Mouse (Mus musculus) hindbrain, embryonic 14.5 days (tissue): ENCODE results near the gene Dbr1. TPM values are rescaled to one million over a fixed set of nuclear protein-coding genes. Genes with fewer than 3 reads are reported as not detected.

Experiments
- ATAC-seq: fragments of 200-750 bp; cut with Nextera tagmentation; 2 replicates; pipeline ENCODE4 v1.8.0; 2017; ENCODE audit warnings: moderate number of reproducible peaks, mild to moderate bottlenecking, moderate TSS enrichment, moderate library complexity; ENCODE audit not compliant: low FRiP score
- DNase-seq: peaks from one replicate; pipeline ENCODE4 v3.0.0-alpha.2; 2015; ENCODE audit warnings: low spot score
- H3K27ac ChIP-seq: fragments of 300-500 bp; sonication (generic); 2 replicates; pipeline ENCODE4 v1.5.1; 2014; ENCODE audit warnings: mild to moderate bottlenecking, moderate library complexity
- H3K27me3 ChIP-seq: fragments of 300-500 bp; sonication (generic); 2 replicates; pipeline ENCODE4 v1.6.1; 2014; ENCODE audit warnings: mild to moderate bottlenecking, low read length, mixed read lengths; ENCODE audit not compliant: control insufficient read depth, insufficient read depth
- H3K36me3 ChIP-seq: fragments of 300-500 bp; sonication (generic); replicated peaks from 2 replicates; pipeline ENCODE4 v1.6.1; 2014; ENCODE audit not compliant: control insufficient read depth, insufficient read depth
- H3K4me1 ChIP-seq: fragments of 300-500 bp; sonication (generic); replicated peaks from 2 replicates; pipeline ENCODE4 v1.6.1; 2014; ENCODE audit warnings: antibody characterized with exemption, low read length, mixed read lengths; ENCODE audit not compliant: control insufficient read depth, insufficient read depth
- H3K4me2 ChIP-seq: fragments of 300-500 bp; sonication (generic); replicated peaks from 2 replicates; pipeline ENCODE4 v1.6.1; 2014; ENCODE audit warnings: mild to moderate bottlenecking, moderate library complexity
- H3K4me3 ChIP-seq: fragments of 300-500 bp; sonication (generic); replicated peaks from 2 replicates; pipeline ENCODE4 v1.5.1; 2014; ENCODE audit warnings: mild to moderate bottlenecking, low read length
- H3K9ac ChIP-seq: fragments of 300-500 bp; sonication (generic); 2 replicates; pipeline ENCODE4 v1.6.1; 2014
- H3K9me3 ChIP-seq: fragments of 300-500 bp; sonication (generic); 2 replicates; pipeline ENCODE4 v1.6.1; 2016; ENCODE audit warnings: low read length; ENCODE audit not compliant: control insufficient read depth
- WGBS: fragments of 180-500 bp; shearing (Covaris S2); extraction: QIAGEN DNeasy Blood & Tissue Kit; methylation state at CpG from one replicate; pipeline ENCODE4 v1.1.7; 2014; 5-methylcytosine and 5-hydroxymethylcytosine counted together
- polyA plus RNA-seq: library from polyadenylated mRNA; unstranded; fragments of >200 nt; fragmentation: Nextera tagmentation; extraction: Ambion mirVana; gene quantifications from 2 replicates; pipeline ENCODE4 v1.2.1, GENCODE M21; 2014

Gene Dbr1
- polyA plus RNA-seq, result 22.1 and 23.7 TPM in 2 replicates

DNA sequence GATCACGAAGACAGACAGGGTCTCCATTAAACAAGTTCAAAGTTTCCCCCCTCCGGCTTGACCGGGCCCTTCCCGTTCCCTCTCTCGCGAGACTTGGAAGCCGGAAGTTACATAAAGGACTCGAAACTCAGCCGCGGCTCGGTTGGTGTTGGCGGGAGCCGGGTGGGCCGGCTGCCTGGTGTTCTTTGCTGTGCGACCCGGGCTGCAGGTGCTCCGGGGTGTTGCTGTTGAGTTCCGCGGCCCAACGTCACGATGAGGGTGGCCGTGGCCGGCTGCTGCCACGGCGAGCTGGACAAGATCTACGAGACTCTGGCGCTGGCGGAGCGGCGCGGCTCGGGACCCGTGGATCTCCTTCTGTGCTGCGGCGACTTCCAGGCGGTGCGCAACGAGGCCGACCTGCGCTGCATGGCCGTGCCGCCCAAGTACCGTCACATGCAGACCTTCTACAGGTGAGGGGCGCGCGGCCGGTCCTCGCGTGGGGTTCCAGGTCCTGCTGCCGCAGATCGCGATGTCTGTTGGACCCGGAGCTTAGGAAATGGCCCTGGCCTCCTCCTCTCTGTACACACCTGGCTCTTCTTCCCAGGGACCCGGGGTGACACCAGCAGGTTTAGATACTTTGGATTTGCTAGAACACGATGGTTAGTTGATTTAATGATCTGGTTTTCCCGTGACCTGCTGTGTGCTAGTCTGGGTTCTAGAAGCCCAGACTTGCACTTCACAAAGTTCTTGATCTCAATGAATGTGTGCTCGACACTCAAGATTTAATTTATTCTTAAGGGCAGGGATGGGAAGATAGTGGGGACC, at the start of gene Dbr1:
TSS of gene Dbr1 (plus strand) at position 123 of the 804 bp plus-strand sequence.
- Histone ChIP-seq H3K4me1 (peaks cover 8% of the 10 kb centered on the region; the same call in 1 of the 2 replicates), H3K27me3 (no peaks in the 10 kb centered on the region), H3K9me3 (no peaks in the 10 kb centered on the region), H3K9ac (peak within 1 kb of the TSS; percentile 80), H3K4me3 (peak within 1 kb of the TSS; percentile 74), H3K27ac (peak within 1 kb of the TSS; percentile 75), H3K4me2 (peak within 1 kb of the TSS; percentile 82), H3K36me3 (peaks cover 12% of the 10 kb centered on the region)
- peak; percentile 95 for ATAC-seq
- under 1% methylated on average over 57 of the region's 57 CpGs for WGBS
- DNase-seq, result peak; percentile 95

- no peaks in the 10 kb centered on the region for H3K9me3 ChIP-seq
- H3K4me3 ChIP-seq, result no peak overlapping the region
- H3K27ac ChIP-seq, result no peak overlapping the region
- no peaks in the 10 kb centered on the region for H3K27me3 ChIP-seq
- no peaks in the 10 kb centered on the region for H3K4me1 ChIP-seq
- H3K9ac ChIP-seq, result no peak overlapping the region
- 98% methylated on average over 1 of the region's 1 CpGs for WGBS
- ATAC-seq (no peak), DNase-seq (no peak)
- H3K4me2 ChIP-seq, result no peak overlapping the region
- H3K36me3 ChIP-seq, result peaks cover 74% of the 10 kb centered on the region
These were observed 43.7 kb upstream of the Dbr1 start for GRCm38 (mm10) chr9:99531865-99532264.

DNA sequence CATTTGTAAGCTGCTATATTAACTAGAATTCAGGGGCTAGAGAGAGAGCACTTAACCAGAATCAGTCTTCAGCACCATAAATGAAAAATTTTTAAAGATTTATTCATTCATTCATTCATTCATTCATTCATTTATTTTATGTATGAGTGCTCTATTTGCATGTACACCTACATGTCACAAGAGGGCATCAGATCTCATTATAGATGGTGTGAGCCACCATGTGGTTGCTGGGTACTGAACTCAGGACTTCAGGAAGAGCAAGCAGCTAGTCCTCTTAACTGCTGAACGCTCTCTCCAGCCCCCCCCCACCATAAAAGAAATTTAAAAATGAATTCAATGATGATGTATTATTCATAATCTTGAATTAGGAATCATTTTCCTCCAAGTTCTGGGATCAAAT, 29.3 kb upstream of the Dbr1 start:
- H3K4me3 ChIP-seq, result no peak overlapping the region
- 84% methylated on average over 1 of the region's 1 CpGs for WGBS
- no peak for DNase-seq
- no peaks in the 10 kb centered on the region for H3K27me3 ChIP-seq
- no peaks in the 10 kb centered on the region for H3K36me3 ChIP-seq
- H3K27ac ChIP-seq, result no peak overlapping the region
- no peak overlapping the region for H3K9ac ChIP-seq
- no peaks in the 10 kb centered on the region for H3K9me3 ChIP-seq
- H3K4me2 ChIP-seq, result no peak overlapping the region
- H3K4me1 ChIP-seq, result no peaks in the 10 kb centered on the region
- ATAC-seq, result no peak

GRCm38 (mm10) chr9:99552068-99552467, 23.5 kb upstream of the Dbr1 start:
- no peak overlapping the region for H3K9ac ChIP-seq
- H3K4me2 ChIP-seq, result no peak overlapping the region
- DNase-seq (no peak), ATAC-seq (no peak)
- WGBS, result 93% methylated on average over 2 of the region's 2 CpGs
- no peaks in the 10 kb centered on the region for H3K9me3 ChIP-seq
- H3K4me1 ChIP-seq, result no peaks in the 10 kb centered on the region
- no peak overlapping the region for H3K4me3 ChIP-seq
- H3K36me3 ChIP-seq, result no peaks in the 10 kb centered on the region
- no peak overlapping the region for H3K27ac ChIP-seq
- no peaks in the 10 kb centered on the region for H3K27me3 ChIP-seq

DNA sequence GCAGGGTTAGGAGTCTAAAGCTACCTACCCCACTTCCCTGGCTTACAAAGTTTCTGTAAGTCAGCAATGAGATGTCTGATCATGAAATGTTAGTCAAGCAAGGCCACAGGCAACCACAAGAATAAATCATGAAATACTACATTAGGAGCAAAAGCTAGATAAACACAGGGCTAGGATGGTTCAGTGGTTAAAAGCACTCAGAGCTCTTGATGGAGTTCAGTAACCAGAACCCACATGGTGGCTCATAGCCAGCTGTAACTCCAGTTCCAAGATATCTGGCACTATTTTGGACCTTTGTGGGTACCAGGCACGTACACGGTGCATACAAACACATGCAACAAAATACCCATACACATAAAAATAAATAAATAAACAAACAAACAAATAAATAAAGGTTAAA, 22.6 kb upstream of the Dbr1 start:
- DNase-seq, result no peak
- 94% methylated on average over 2 of the region's 2 CpGs for WGBS
- Histone ChIP-seq H3K9me3 (no peaks in the 10 kb centered on the region), H3K27ac (no peak overlapping the region), H3K9ac (no peak overlapping the region), H3K4me1 (no peaks in the 10 kb centered on the region), H3K4me3 (no peak overlapping the region), H3K27me3 (no peaks in the 10 kb centered on the region), H3K36me3 (no peaks in the 10 kb centered on the region), H3K4me2 (no peak overlapping the region)
- ATAC-seq, result no peak

GRCm38 (mm10) chr9:99554052-99554451, 21.5 kb upstream of the Dbr1 start:
- Histone ChIP-seq H3K4me2 (no peak overlapping the region), H3K9me3 (no peaks in the 10 kb centered on the region), H3K4me1 (no peaks in the 10 kb centered on the region), H3K27me3 (no peaks in the 10 kb centered on the region), H3K4me3 (no peak overlapping the region), H3K36me3 (no peaks in the 10 kb centered on the region), H3K9ac (no peak overlapping the region), H3K27ac (no peak overlapping the region)
- DNase-seq (no peak), ATAC-seq (no peak)

- H3K36me3 ChIP-seq, result no peaks in the 10 kb centered on the region
- H3K9me3 ChIP-seq, result no peaks in the 10 kb centered on the region
- no peaks in the 10 kb centered on the region for H3K4me1 ChIP-seq
- no peak overlapping the region for H3K4me3 ChIP-seq
- H3K27ac ChIP-seq, result no peak overlapping the region
- no peak for ATAC-seq
- H3K27me3 ChIP-seq, result no peaks in the 10 kb centered on the region
- no peak overlapping the region for H3K4me2 ChIP-seq
- DNase-seq, result no peak
- H3K9ac ChIP-seq, result no peak overlapping the region
- WGBS, result 93% methylated on average over 3 of the region's 3 CpGs
These were observed 20.3 kb upstream of the Dbr1 start for GRCm38 (mm10) chr9:99555253-99555652.

DNA sequence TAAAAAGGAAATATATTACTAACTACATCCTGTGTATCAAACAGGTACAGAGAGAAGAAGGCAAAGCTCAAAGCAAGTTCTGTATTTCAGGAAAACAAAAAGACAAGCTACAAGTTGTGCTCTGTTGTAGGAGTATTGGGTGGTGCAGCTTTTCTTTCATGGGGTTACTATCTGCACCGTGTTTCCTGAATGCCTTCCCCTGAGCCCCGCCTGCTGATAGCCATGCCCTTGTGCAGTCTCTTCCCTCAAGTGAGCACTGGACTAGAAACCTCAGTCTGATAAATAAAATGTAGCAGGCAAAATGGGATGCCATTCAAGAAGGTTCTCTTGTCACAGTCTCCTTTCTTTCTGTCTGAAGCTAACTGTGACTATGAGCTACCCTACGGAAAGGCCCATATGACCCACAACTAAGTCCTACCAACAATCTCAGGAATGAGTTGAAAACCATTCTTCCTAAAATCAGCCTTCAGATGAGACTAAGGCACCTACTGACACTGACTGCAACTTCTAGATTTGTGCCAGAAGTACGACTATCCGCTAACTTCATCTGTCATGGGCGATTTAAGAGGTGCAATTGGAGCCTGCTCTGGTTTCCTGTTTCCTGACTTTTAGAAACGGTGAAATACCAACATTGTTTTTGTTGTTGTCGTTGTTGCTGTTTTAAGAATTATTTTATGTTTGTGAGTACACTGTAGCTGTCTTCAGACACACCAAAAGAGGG, 17.9 kb upstream of the Dbr1 start:
- Histone ChIP-seq H3K4me2 (no peak overlapping the region), H3K4me3 (no peak overlapping the region), H3K4me1 (no peaks in the 10 kb centered on the region), H3K9me3 (no peaks in the 10 kb centered on the region), H3K27ac (no peak overlapping the region), H3K9ac (no peak overlapping the region), H3K36me3 (no peaks in the 10 kb centered on the region), H3K27me3 (no peaks in the 10 kb centered on the region)
- no peak for DNase-seq
- no peak for ATAC-seq
- 88% methylated on average over 8 of the region's 8 CpGs for WGBS

GRCm38 (mm10) chr9:99558824-99559556, 16.6 kb upstream of the Dbr1 start:
- no peak for DNase-seq
- H3K4me1 ChIP-seq, result no peaks in the 10 kb centered on the region
- no peaks in the 10 kb centered on the region for H3K9me3 ChIP-seq
- no peaks in the 10 kb centered on the region for H3K27me3 ChIP-seq
- no peaks in the 10 kb centered on the region for H3K36me3 ChIP-seq
- H3K27ac ChIP-seq, result no peak overlapping the region
- no peak overlapping the region for H3K9ac ChIP-seq
- ATAC-seq, result no peak
- WGBS, result 94% methylated on average over 7 of the region's 7 CpGs
- H3K4me2 ChIP-seq, result no peak overlapping the region
- no peak overlapping the region for H3K4me3 ChIP-seq
